Mouse (Mus musculus) testis, adult 2 months (tissue): ENCODE results near the gene Eif2ak4. TPM values are rescaled to one million over a fixed set of nuclear protein-coding genes. Genes with fewer than 3 reads are reported as not detected.
A peak's percentile ranks its signal among the peaks of the same experiment; 100 is the strongest.

Experiments
- H3K27ac ChIP-seq: fragments of 200-500 bp; 2 replicates; pipeline ENCODE4 v1.5.1; 2012; ENCODE audit warnings: low read depth, low read length; ENCODE audit not compliant: control insufficient read depth, insufficient read depth
- H3K27me3 ChIP-seq: fragments of 200-500 bp; 2 replicates; pipeline ENCODE4 v1.6.1; 2012; ENCODE audit warnings: mild to moderate bottlenecking, low read length, moderate library complexity; ENCODE audit not compliant: control insufficient read depth, insufficient read depth
- H3K36me3 ChIP-seq: fragments of 200-500 bp; 2 replicates; pipeline ENCODE4 v1.6.1; 2012; ENCODE audit warnings: mild to moderate bottlenecking, low read length; ENCODE audit not compliant: control insufficient read depth, insufficient read depth
- H3K4me1 ChIP-seq: fragments of 200-500 bp; 2 replicates; pipeline ENCODE4 v1.6.1; 2012; ENCODE audit warnings: low read length; ENCODE audit not compliant: control insufficient read depth, insufficient read depth
- H3K4me3 ChIP-seq: fragments of 200-500 bp; 2 replicates; pipeline ENCODE4 v1.5.1; 2012; ENCODE audit warnings: low read depth, mild to moderate bottlenecking, low read length, moderate library complexity, mixed read lengths; ENCODE audit not compliant: control insufficient read depth
- CTCF ChIP-seq: fragments of 200-500 bp; IDR thresholded peaks from 2 replicates; pipeline ENCODE4 v1.5.1; 2012; ENCODE audit warnings: low read depth, mild to moderate bottlenecking, inconsistent platforms, low read length, moderate library complexity; ENCODE audit not compliant: control insufficient read depth, insufficient read depth, insufficient replicate concordance
- POLR2A ChIP-seq: fragments of 200-500 bp; IDR thresholded peaks from 2 replicates; pipeline ENCODE4 v1.6.1; 2012; ENCODE audit warnings: low read depth, mild to moderate bottlenecking, inconsistent platforms, low read length, moderate library complexity; ENCODE audit not compliant: control insufficient read depth
- polyA plus RNA-seq: library from polyadenylated mRNA; depleted of rRNA; stranded (reverse); fragments of >200 nt; gene quantifications from 2 replicates; pipeline ENCODE4 v1.2.3, GENCODE M21; 2012

Eif2ak4 gene
- polyA plus RNA-seq, 1 experiment, result 4.5 TPM

GRCm38 (mm10) chr2:118371841-118372240 is 16.6 kb upstream of the Eif2ak4 start:
- H3K27me3 ChIP-seq, result no peaks in the 10 kb centered on the region

GRCm38 (mm10) chr2:118372561-118372900 is 15.9 kb upstream of the Eif2ak4 start:
- Histone ChIP-seq H3K4me3 (peak overlapping the region; percentile 77), H3K36me3 (no peaks in the 10 kb centered on the region), H3K4me1 (peaks cover 17% of the 10 kb centered on the region), H3K27me3 (no peaks in the 10 kb centered on the region), H3K27ac (no peak overlapping the region)
- TF ChIP-seq CTCF, result no peak
- no peak for TF ChIP-seq POLR2A

More at GRCm38 (mm10) chr2:118371841-118372240, 16.6 kb upstream of the Eif2ak4 start:
- no peaks in the 10 kb centered on the region for H3K36me3 ChIP-seq
- H3K27ac ChIP-seq, result no peak overlapping the region
- H3K4me3 ChIP-seq, result no peak overlapping the region
- TF ChIP-seq POLR2A, result no peak
- no peak for TF ChIP-seq CTCF
- peaks cover 17% of the 10 kb centered on the region for H3K4me1 ChIP-seq

GRCm38 (mm10) chr2:118372901-118373571 is 15.4 kb upstream of the Eif2ak4 start, which contains the start of gene Gpr176:
Gene Gpr176, minus strand, starts transcription at chr2:118373419.
- TF ChIP-seq POLR2A, result 0 out of 2 replicates have a peak, but pooled peaks have one; percentile 17
- TF ChIP-seq CTCF, result no peak

GRCm38 (mm10) chr2:118373572-118374279 is 14.7 kb upstream of the Eif2ak4 start:
- Histone ChIP-seq H3K27ac (no peak overlapping the region; the same call in 1 of the 2 replicates), H3K4me1 (peaks cover 17% of the 10 kb centered on the region), H3K36me3 (no peaks in the 10 kb centered on the region), H3K27me3 (no peaks in the 10 kb centered on the region), H3K4me3 (peak overlapping the region; percentile 77)
- TF ChIP-seq POLR2A (peak; percentile 44), CTCF (no peak)

More at GRCm38 (mm10) chr2:118372901-118373571, 15.4 kb upstream of the Eif2ak4 start, which contains the start of gene Gpr176:
- Histone ChIP-seq H3K4me1 (peaks cover 17% of the 10 kb centered on the region), H3K27ac (no peak within 1 kb of the TSS; the same call in 1 of the 2 replicates), H3K4me3 (peak within 1 kb of the TSS; percentile 77), H3K27me3 (no peaks in the 10 kb centered on the region), H3K36me3 (no peaks in the 10 kb centered on the region)

GRCm38 (mm10) chr2:118375522-118375921 is 12.9 kb upstream of the Eif2ak4 start:
- Histone ChIP-seq H3K27ac (no peak overlapping the region), H3K27me3 (no peaks in the 10 kb centered on the region), H3K4me1 (peaks cover 17% of the 10 kb centered on the region), H3K36me3 (no peaks in the 10 kb centered on the region), H3K4me3 (no peak overlapping the region)
- no peak for TF ChIP-seq CTCF

- Histone ChIP-seq H3K4me3 (no peak overlapping the region), H3K4me1 (peaks cover 17% of the 10 kb centered on the region), H3K36me3 (no peaks in the 10 kb centered on the region), H3K27ac (no peak overlapping the region), H3K27me3 (no peaks in the 10 kb centered on the region)
- no peak for TF ChIP-seq CTCF
- TF ChIP-seq POLR2A, result no peak
Measured at GRCm38 (mm10) chr2:118375931-118376330, 12.5 kb upstream of the Eif2ak4 start.

GRCm38 (mm10) chr2:118379756-118380155 is 8.7 kb upstream of the Eif2ak4 start:
- no peak overlapping the region for H3K4me3 ChIP-seq
- TF ChIP-seq POLR2A, result no peak
- no peak for TF ChIP-seq CTCF
- H3K36me3 ChIP-seq, result no peaks in the 10 kb centered on the region
- peaks cover 3% of the 10 kb centered on the region for H3K4me1 ChIP-seq
- H3K27me3 ChIP-seq, result no peaks in the 10 kb centered on the region
- no peak overlapping the region for H3K27ac ChIP-seq

- H3K27me3 ChIP-seq, result no peaks in the 10 kb centered on the region
- H3K4me3 ChIP-seq, result no peak overlapping the region
- TF ChIP-seq CTCF (peak; percentile 10; the same call in 1 of the 2 replicates), POLR2A (no peak)
- H3K27ac ChIP-seq, result no peak overlapping the region
- no peaks in the 10 kb centered on the region for H3K36me3 ChIP-seq
- H3K4me1 ChIP-seq, result peaks cover 5% of the 10 kb centered on the region
Measured at GRCm38 (mm10) chr2:118383387-118383786, 5.0 kb upstream of the Eif2ak4 start.
